ENCODE assay signal across 8 mouse cellular contexts in the genomic region with DNA sequence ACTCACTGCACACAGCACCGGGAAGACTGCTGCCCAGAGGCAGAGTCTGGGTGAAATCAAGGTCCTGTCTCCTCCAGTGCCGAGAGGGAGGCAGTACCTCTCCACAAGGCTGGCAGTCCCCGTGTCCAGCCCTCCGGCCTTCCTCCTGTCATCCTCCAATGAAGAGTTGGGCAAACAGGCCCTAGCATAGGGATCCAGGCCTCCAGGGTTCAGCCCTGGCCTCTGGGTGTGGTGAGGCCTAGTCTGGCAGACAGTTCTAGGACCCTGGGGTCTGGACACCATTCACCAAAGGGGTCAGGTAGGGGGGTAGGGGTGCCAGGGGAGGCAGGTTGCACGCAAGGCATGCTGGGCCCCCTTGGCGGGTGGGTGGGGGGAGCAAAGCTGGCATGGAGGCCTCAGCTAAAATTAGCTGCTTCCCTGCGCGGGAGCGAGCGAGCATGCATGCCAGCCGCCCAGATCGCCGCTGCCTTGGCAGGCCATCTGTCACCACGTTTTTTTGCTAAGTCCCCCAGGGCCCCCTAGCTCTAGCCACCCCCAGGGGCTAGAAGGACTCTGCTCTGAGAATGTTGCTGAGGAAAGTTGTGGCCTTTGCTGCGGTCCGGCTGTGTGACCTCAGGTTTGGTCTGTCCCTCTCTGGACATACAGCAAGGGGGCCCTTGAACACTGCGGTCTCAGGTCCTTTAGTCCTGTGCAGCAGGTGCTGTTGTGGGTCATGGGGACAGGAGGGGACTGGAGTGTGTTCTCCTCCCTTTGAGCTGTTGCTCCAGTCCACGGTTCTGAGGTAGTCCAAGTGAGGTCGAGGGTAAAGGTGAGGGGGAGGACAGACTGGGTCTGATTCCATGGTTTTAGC. TPM values are rescaled to one million over a fixed set of nuclear protein-coding genes. Genes with fewer than 3 reads are reported as not detected.
DNase-seq lines count a peak whose midpoint lies in the region; ATAC-seq and TF ChIP-seq lines count a peak whose summit lies in the region.

No protein-coding gene starts in this region.

- peak overlapping the region; percentile 16 for H3K9ac ChIP-seq in liver, adult 2 months (ENCODE audit: low read depth, low read length)
- H3K9ac ChIP-seq in heart, embryonic 14.5 days (ENCODE audit: low read length) = peak overlapping the region; percentile 70
- peak overlapping the region; percentile 21; the same call in 1 of the 2 replicates for H3K9ac ChIP-seq in midbrain, embryonic 14.5 days (replicated peaks; ENCODE audit: low read length)
- H3K9ac ChIP-seq in liver, embryonic 11.5 days (ENCODE audit: low read depth, low read length) = no peak overlapping the region

- H3K4me3 ChIP-seq in liver, adult 2 months (ENCODE audit: insufficient read depth, low read depth, low read length) = no peak overlapping the region
- H3K4me3 ChIP-seq in heart, embryonic 14.5 days (ENCODE audit: control insufficient read depth in 1 of 2, insufficient read depth in 1 of 2, low read depth in 1 of 2, low read length in 2 of 2) = peak overlapping the region in 1 of 2 experiments; percentile 5; a peak in 1 of 4 replicates
- no peak overlapping the region for H3K4me3 ChIP-seq in midbrain, embryonic 14.5 days (replicated peaks; ENCODE audit: low read depth, low read length)
- no peak overlapping the region for H3K4me3 ChIP-seq in liver, embryonic 11.5 days (ENCODE audit: low read depth, low read length)

- TF ChIP-seq POLR2A in liver, adult 2 months (IDR thresholded peaks at IDR 0.05; ENCODE audit: extremely low read depth, insufficient read depth, low read length) = no peak

- no peaks in the 10 kb centered on the region for H3K36me3 ChIP-seq in liver, adult 2 months (ENCODE audit: control insufficient read depth, insufficient read depth, low read length)
- no peaks in the 10 kb centered on the region for H3K36me3 ChIP-seq in heart, embryonic 14.5 days (ENCODE audit: control insufficient read depth, insufficient read depth, low read length)
- H3K36me3 ChIP-seq in midbrain, embryonic 14.5 days (ENCODE audit: control insufficient read depth, insufficient read depth, low read length) = no peaks in the 10 kb centered on the region
- no peaks in the 10 kb centered on the region for H3K36me3 ChIP-seq in liver, embryonic 11.5 days (ENCODE audit: control insufficient read depth, insufficient read depth, low read length)

- no peaks in the 10 kb centered on the region for H3K9me3 ChIP-seq in heart, embryonic 14.5 days (ENCODE audit: control insufficient read depth, low read length)
- no peaks in the 10 kb centered on the region for H3K9me3 ChIP-seq in midbrain, embryonic 14.5 days (ENCODE audit: control insufficient read depth, low read length)
- no peaks in the 10 kb centered on the region for H3K9me3 ChIP-seq in liver, embryonic 11.5 days (ENCODE audit: control insufficient read depth, low read length)

- peak; percentile 42; the same call in 1 of the 2 replicates for ATAC-seq in heart, embryonic 14.5 days (ENCODE audit: insufficient number of reproducible peaks, insufficient read depth, low FRiP score, low read depth)
- ATAC-seq in midbrain, embryonic 14.5 days (ENCODE audit: low FRiP score, low TSS enrichment) = no peak
- ATAC-seq in liver, embryonic 11.5 days (replicated peaks; ENCODE audit: low FRiP score) = no peak

- H3K4me1 ChIP-seq in liver, adult 2 months (ENCODE audit: control insufficient read depth, insufficient read depth, low read length) = peaks cover 24% of the 10 kb centered on the region
- peaks cover 80 to 99% of the 10 kb centered on the region in 2 experiments for H3K4me1 ChIP-seq in heart, embryonic 14.5 days (ENCODE audit: control insufficient read depth in 2 of 2, insufficient read depth in 2 of 2, low read length in 2 of 2)
- H3K4me1 ChIP-seq in midbrain, embryonic 14.5 days (ENCODE audit: control insufficient read depth, insufficient read depth, low read length) = peaks cover 86% of the 10 kb centered on the region
- H3K4me1 ChIP-seq in liver, embryonic 11.5 days (replicated peaks; ENCODE audit: control insufficient read depth, insufficient read depth, low read length) = peaks cover 67% of the 10 kb centered on the region

- H3K4me2 ChIP-seq in heart, embryonic 14.5 days (ENCODE audit: low read length) = peak overlapping the region; percentile 59
- no peak overlapping the region for H3K4me2 ChIP-seq in midbrain, embryonic 14.5 days (ENCODE audit: low read length)
- no peak overlapping the region for H3K4me2 ChIP-seq in liver, embryonic 11.5 days

- no peak for TF ChIP-seq CTCF in liver, adult 2 months (IDR thresholded peaks at IDR 0.05; ENCODE audit: low read depth, low read length)

- DNase-seq in liver, adult 2 months (ENCODE audit: extremely low read depth, low read depth, low spot score) = peak; percentile 62
- DNase-seq in liver = no peak
- peak; percentile 81 to 85 for DNase-seq in cerebellum, postnatal 14 days
- DNase-seq in midbrain, embryonic 14.5 days = no peak
- DNase-seq in spleen, postnatal 14 days (ENCODE audit: low spot score in 2 of 2) = no peak
- no peak for DNase-seq in spleen, adult 18-20 months
- no peak for DNase-seq in liver, embryonic 11.5 days (ENCODE audit: low spot score)

- no peaks in the 10 kb centered on the region for H3K27me3 ChIP-seq in liver, adult 2 months (ENCODE audit: control insufficient read depth, insufficient read depth, low read length)
- H3K27me3 ChIP-seq in heart, embryonic 14.5 days (ENCODE audit: control insufficient read depth, insufficient read depth, low read length) = no peaks in the 10 kb centered on the region
- no peaks in the 10 kb centered on the region for H3K27me3 ChIP-seq in midbrain, embryonic 14.5 days (ENCODE audit: control insufficient read depth, insufficient read depth, low read length)
- H3K27me3 ChIP-seq in liver, embryonic 11.5 days (replicated peaks; ENCODE audit: control insufficient read depth, insufficient read depth, low read length) = no peaks in the 10 kb centered on the region

- peak overlapping the region; percentile 49 for H3K27ac ChIP-seq in liver, adult 2 months (replicated peaks; ENCODE audit: insufficient read depth, low read depth, low read length)
- H3K27ac ChIP-seq in heart, embryonic 14.5 days (replicated peaks in 1 of 2; ENCODE audit: control insufficient read depth in 1 of 2, insufficient read depth in 1 of 2, low read depth in 2 of 2, low read length in 2 of 2) = peak overlapping the region; percentile 92 to 96
- peak overlapping the region; percentile 88 for H3K27ac ChIP-seq in midbrain, embryonic 14.5 days (replicated peaks; ENCODE audit: low read depth, low read length)
- no peak overlapping the region for H3K27ac ChIP-seq in liver, embryonic 11.5 days (ENCODE audit: low read depth, low read length)

- WGBS in liver, adult 2 months = 69% methylated on average over 19 of the region's 19 CpGs
- 22% methylated on average over 19 of the region's 19 CpGs for WGBS in heart, embryonic 14.5 days
- 59% methylated on average over 19 of the region's 19 CpGs for WGBS in midbrain, embryonic 14.5 days
- WGBS in liver, embryonic 11.5 days = 77% methylated on average over 19 of the region's 19 CpGs

- peaks cover 41% of the 10 kb centered on the region for H3K79me2 ChIP-seq in liver, adult 2 months (ENCODE audit: control insufficient read depth, insufficient read depth, low read length)

RNA-seq across cellular contexts. Expression of a gene that starts 38.2 kb away (rescaled TPM):
- total RNA-seq in liver, adult 2 months (2014; rRNA removed) = 2.4 and 4.1 TPM in 2 replicates
- 8.7 and 8.8 TPM in 2 replicates for polyA plus RNA-seq in liver, adult 2 months (2012; rRNA removed)
- 7.1 and 9.0 TPM in 2 replicates for polyA plus RNA-seq in heart, embryonic 14.5 days (2014; fragmentation: Nextera tagmentation; extraction: Ambion mirVana)
- polyA plus RNA-seq in midbrain, embryonic 14.5 days (2014; fragmentation: Nextera tagmentation; extraction: Ambion mirVana) = 13.0 and 15.3 TPM in 2 replicates
- 5.1 and 6.1 TPM in 2 replicates for polyA plus RNA-seq in liver, embryonic 11.5 days (2014; fragmentation: Nextera tagmentation; extraction: Ambion mirVana)

Comparison
In these comparisons a context has a peak if more than half of its experiments do, and no peak if none do; other contexts are left out.
1. DNase-seq: peak in liver, adult 2 months (single experiment) and cerebellum, postnatal 14 days (2 of 2); none in liver (single experiment), midbrain, embryonic 14.5 days (single experiment), spleen, postnatal 14 days (0 of 2), spleen, adult 18-20 months (0 of 2) and liver, embryonic 11.5 days (single experiment).